Mouse (Mus musculus) olfactory bulb, adult 2 months (tissue): Measurements from ENCODE around the gene Rab31.

ENCODE experiments used
- CTCF ChIP-seq: fragments of 200-500 bp; IDR thresholded peaks from 2 replicates; pipeline ENCODE4 v1.5.1; 2012; ENCODE audit warnings: low read depth, mild to moderate bottlenecking, low read length, moderate library complexity; ENCODE audit not compliant: insufficient read depth
- POLR2A ChIP-seq: fragments of 200-500 bp; IDR thresholded peaks from 2 replicates; pipeline ENCODE4 v1.6.1; 2012; ENCODE audit warnings: mild to moderate bottlenecking, low read depth, low read length, moderate library complexity; ENCODE audit not compliant: insufficient read depth

GRCm38 (mm10) chr17:65712861-65713535, 59.6 kb downstream of the Rab31 start:
- no peak for TF ChIP-seq POLR2A
- no peak for TF ChIP-seq CTCF
